Mouse (Mus musculus) frontal cortex, postnatal 10 days (tissue): Measurements from ENCODE around the gene Hoxb4.

Experiments used
- DNase-seq, 2 experiments: peaks; one replicate each; pipeline ENCODE4 v3.0.0; 2022; ENCODE audit warnings: low spot score in 2 of 2, mixed read lengths in 1 of 2

Hoxb4 gene

GRCm38 (mm10) chr11:96284774-96285734 lies 33.0 kb upstream of the Hoxb4 start:
- DNase-seq: no peak

GRCm38 (mm10) chr11:96285771-96286738 lies 32.0 kb upstream of the Hoxb4 start, which contains the start of gene Hoxb7:
Gene Hoxb7 (plus strand): TSS chr11:96286623.
- no peak for DNase-seq

- DNase-seq: no peak
Measured at GRCm38 (mm10) chr11:96286739-96287385, 31.2 kb upstream of the Hoxb4 start.

- DNase-seq: no peak
Measured at GRCm38 (mm10) chr11:96287411-96287810, 30.7 kb upstream of the Hoxb4 start.

GRCm38 (mm10) chr11:96288455-96289221 lies 29.4 kb upstream of the Hoxb4 start:
- DNase-seq: no peak

GRCm38 (mm10) chr11:96289293-96289692 lies 28.8 kb upstream of the Hoxb4 start:
- DNase-seq: no peak

GRCm38 (mm10) chr11:96289837-96290236 lies 28.2 kb upstream of the Hoxb4 start:
- DNase-seq: no peak

- DNase-seq: no peak
Measured at GRCm38 (mm10) chr11:96290705-96291355, 27.2 kb upstream of the Hoxb4 start.

- DNase-seq: no peak
Measured at GRCm38 (mm10) chr11:96291681-96292564, 26.1 kb upstream of the Hoxb4 start, which contains the start of gene Hoxb6. Gene Hoxb6 (plus strand): TSS chr11:96292476.

- no peak for DNase-seq
Measured at GRCm38 (mm10) chr11:96292565-96293301, 25.3 kb upstream of the Hoxb4 start.

- DNase-seq: no peak
Measured at GRCm38 (mm10) chr11:96293302-96293921, 24.7 kb upstream of the Hoxb4 start.

GRCm38 (mm10) chr11:96294245-96295091 lies 23.6 kb upstream of the Hoxb4 start:
- DNase-seq: peak in 1 of 2 experiments; percentile 43

- DNase-seq: no peak
Measured at GRCm38 (mm10) chr11:96295092-96295835, 22.8 kb upstream of the Hoxb4 start.

- no peak for DNase-seq
Measured at GRCm38 (mm10) chr11:96296997-96297396, 21.1 kb upstream of the Hoxb4 start.

GRCm38 (mm10) chr11:96297428-96297827 lies 20.6 kb upstream of the Hoxb4 start:
- DNase-seq: no peak

- no peak for DNase-seq
Measured at GRCm38 (mm10) chr11:96297968-96298635, 20.0 kb upstream of the Hoxb4 start.
